Mouse (Mus musculus) spleen, adult 2 months (tissue): Measurements from ENCODE around the gene Gm5737.

Experiments used
- CTCF ChIP-seq: fragments of 200-500 bp; IDR thresholded peaks from 2 replicates; pipeline ENCODE4 v1.5.1; 2011; ENCODE audit warnings: mild to moderate bottlenecking, inconsistent platforms; ENCODE audit not compliant: insufficient read depth, insufficient read length, insufficient replicate concordance; ENCODE audit errors: extremely low read depth
- POLR2A ChIP-seq: fragments of 200-500 bp; IDR thresholded peaks from 2 replicates; pipeline ENCODE4 v1.6.1; 2011; ENCODE audit warnings: low read depth, low read length, inconsistent platforms

DNA sequence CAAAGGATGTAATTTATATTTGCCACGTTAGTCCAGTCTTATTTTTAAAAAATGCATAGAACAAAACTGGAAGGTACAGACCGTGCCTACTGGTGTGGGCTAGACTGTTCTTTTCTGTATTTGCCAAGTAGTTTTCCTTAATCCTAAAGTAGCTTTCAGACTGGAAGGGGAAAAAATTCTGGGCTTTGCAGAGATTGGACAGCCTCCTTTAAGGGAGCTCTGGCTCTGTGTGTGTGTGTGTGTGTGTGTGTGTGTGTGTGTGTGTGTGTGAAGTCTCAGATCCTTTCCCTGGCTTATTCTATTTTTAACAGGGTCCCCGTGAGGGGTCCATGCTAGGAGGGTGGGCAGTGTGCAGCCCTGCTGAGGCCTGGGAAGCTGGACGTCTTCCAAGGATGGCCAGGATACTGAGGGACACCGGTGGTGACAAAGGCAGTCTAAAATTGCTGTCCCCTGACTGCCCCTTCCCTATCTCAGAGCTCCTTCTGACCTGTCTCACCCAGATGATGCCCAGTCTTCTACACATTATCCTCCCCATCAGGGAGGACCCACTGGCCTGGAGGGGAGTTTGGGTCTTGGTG, 58.4 kb downstream of the Gm5737 start:
- TF ChIP-seq POLR2A (no peak), CTCF (no peak)
